9 mouse cellular contexts compared by ENCODE assay signal in genomic region chr9:103302666-103303065, GRCm38 (mm10). TPM values are rescaled to one million over a fixed set of nuclear protein-coding genes. Genes with fewer than 3 reads are reported as not detected.
DNase-seq lines count a peak whose midpoint lies in the region; ATAC-seq lines count a peak whose summit lies in the region.
"Had no signal": no experiment of that assay in that cellular context is flagged by ENCODE, and none has a peak within 500 bp of the region (broad histone marks: within the 10 kb centered on the region; RNA-seq: fewer than 3 reads in every experiment).

No protein-coding gene starts in this region.

- H3K27me3 ChIP-seq in midbrain, embryonic 10.5 days (ENCODE audit: low read depth, poor library complexity, severe bottlenecking) = no peaks in the 10 kb centered on the region
- no peaks in the 10 kb centered on the region for H3K27me3 ChIP-seq in midbrain, embryonic 16.5 days (ENCODE audit: control insufficient read depth, insufficient read depth, low read depth, low read length)
- no peaks in the 10 kb centered on the region for H3K27me3 ChIP-seq in embryonic facial prominence, embryonic 14.5 days (replicated peaks; ENCODE audit: control insufficient read depth, insufficient read depth, low read length)
- H3K27me3 ChIP-seq in limb, embryonic 10.5 days (ENCODE audit: low read depth, poor library complexity, severe bottlenecking) = no peaks in the 10 kb centered on the region
- H3K27me3 ChIP-seq: heart, embryonic 13.5 days had no signal

- ATAC-seq in midbrain, embryonic 16.5 days = no peak
- no peak for ATAC-seq in embryonic facial prominence, embryonic 14.5 days (ENCODE audit: low read depth)

- no peak overlapping the region for H3K4me2 ChIP-seq in midbrain, embryonic 16.5 days (ENCODE audit: low read length)
- H3K4me2 ChIP-seq in embryonic facial prominence, embryonic 14.5 days (ENCODE audit: low read depth, low read length) = no peak overlapping the region
- H3K4me2 ChIP-seq: heart, embryonic 13.5 days had no signal

- no peak overlapping the region for H3K9ac ChIP-seq in midbrain, embryonic 16.5 days (ENCODE audit: low read depth, low read length)
- H3K9ac ChIP-seq in embryonic facial prominence, embryonic 14.5 days (ENCODE audit: low read depth, low read length) = no peak overlapping the region
- H3K9ac ChIP-seq: heart, embryonic 13.5 days had no signal

- WGBS in midbrain, embryonic 10.5 days = 63% methylated on average over 3 of the region's 3 CpGs
- 66% methylated on average over 3 of the region's 3 CpGs for WGBS in midbrain, embryonic 16.5 days
- 55% methylated on average over 3 of the region's 3 CpGs for WGBS in embryonic facial prominence, embryonic 14.5 days
- WGBS in limb, embryonic 10.5 days = 74% methylated on average over 3 of the region's 3 CpGs

- H3K27ac ChIP-seq in midbrain, embryonic 10.5 days (replicated peaks) = no peak overlapping the region
- H3K27ac ChIP-seq in midbrain, embryonic 16.5 days (ENCODE audit: low read length) = no peak overlapping the region
- no peak overlapping the region for H3K27ac ChIP-seq in embryonic facial prominence, embryonic 14.5 days (replicated peaks; ENCODE audit: low read depth, low read length)
- no peak overlapping the region for H3K27ac ChIP-seq in limb, embryonic 10.5 days
- H3K27ac ChIP-seq: heart, embryonic 13.5 days had no signal

- peaks cover 10% of the 10 kb centered on the region for H3K36me3 ChIP-seq in midbrain, embryonic 10.5 days
- no peaks in the 10 kb centered on the region for H3K36me3 ChIP-seq in midbrain, embryonic 16.5 days (ENCODE audit: control insufficient read depth, insufficient read depth, low read length)
- peaks cover 10% of the 10 kb centered on the region; the same call in 1 of the 2 replicates for H3K36me3 ChIP-seq in embryonic facial prominence, embryonic 14.5 days (ENCODE audit: control insufficient read depth, insufficient read depth, low read length)
- peaks cover 8% of the 10 kb centered on the region for H3K36me3 ChIP-seq in limb, embryonic 10.5 days

- H3K4me1 ChIP-seq in midbrain, embryonic 10.5 days = peaks cover 29% of the 10 kb centered on the region
- H3K4me1 ChIP-seq in midbrain, embryonic 16.5 days (ENCODE audit: control insufficient read depth, insufficient read depth, low read length) = peaks cover 13% of the 10 kb centered on the region
- peaks cover 4% of the 10 kb centered on the region; the same call in 1 of the 2 replicates for H3K4me1 ChIP-seq in embryonic facial prominence, embryonic 14.5 days (ENCODE audit: control insufficient read depth, insufficient read depth, low read length)
- H3K4me1 ChIP-seq in limb, embryonic 10.5 days = peaks cover 10% of the 10 kb centered on the region

- no peaks in the 10 kb centered on the region for H3K9me3 ChIP-seq in midbrain, embryonic 10.5 days (replicated peaks)
- H3K9me3 ChIP-seq in midbrain, embryonic 16.5 days (replicated peaks; ENCODE audit: control insufficient read depth, low read length, poor library complexity, severe bottlenecking) = no peaks in the 10 kb centered on the region
- H3K9me3 ChIP-seq in embryonic facial prominence, embryonic 14.5 days (ENCODE audit: control insufficient read depth, low read length) = no peaks in the 10 kb centered on the region
- H3K9me3 ChIP-seq in limb, embryonic 10.5 days (replicated peaks) = no peaks in the 10 kb centered on the region
- H3K9me3 ChIP-seq: heart, embryonic 13.5 days had no signal

- no peak overlapping the region for H3K4me3 ChIP-seq in midbrain, embryonic 10.5 days
- H3K4me3 ChIP-seq in midbrain, embryonic 16.5 days (ENCODE audit: low read depth, low read length) = no peak overlapping the region
- no peak overlapping the region for H3K4me3 ChIP-seq in embryonic facial prominence, embryonic 14.5 days (ENCODE audit: low read depth, low read length)
- no peak overlapping the region for H3K4me3 ChIP-seq in limb, embryonic 10.5 days
- H3K4me3 ChIP-seq: heart, embryonic 13.5 days had no signal

- DNase-seq in midbrain, embryonic 10.5 days (ENCODE audit: low spot score) = peak; percentile 43
- peak; percentile 75 for DNase-seq in adrenal gland, postnatal 14 days
- DNase-seq in embryonic facial prominence, embryonic 14.5 days (ENCODE audit: low spot score) = peak; percentile 65
- peak; percentile 31 for DNase-seq in hindlimb bud, embryonic 11.5 days (ENCODE audit: extremely low spot score, low read depth, low spot score)
- peak; percentile 51 for DNase-seq in limb, embryonic 10.5 days (ENCODE audit: low spot score)
- DNase-seq in natural killer cell, adult 2 months (ENCODE audit: low spot score in 2 of 2) = peak; percentile 31 to 55
- DNase-seq in thymus, postnatal 10 days (ENCODE audit: low spot score in 2 of 2) = peak; percentile 18 to 56

RNA-seq across cellular contexts. Expression of gene 1300017J02Rik, which starts 2.2 kb away (rescaled TPM):
- 3.5 and 4.5 TPM in 2 replicates for polyA plus RNA-seq in midbrain, embryonic 10.5 days (2016; fragmentation: Nextera tagmentation; extraction: Ambion mirVana)
- polyA plus RNA-seq in midbrain, embryonic 16.5 days (2015; fragmentation: Nextera tagmentation; extraction: Ambion mirVana) = 1.3 TPM in 1 of 2 replicates, not detected in the other
- total RNA-seq in adrenal gland, postnatal 14 days (2021) = 3.2 and 39.5 TPM in 2 replicates
- polyA plus RNA-seq in embryonic facial prominence, embryonic 14.5 days (2014; fragmentation: Nextera tagmentation; extraction: Ambion mirVana) = 0.67 and 0.71 TPM in 2 replicates
- polyA plus RNA-seq in limb, embryonic 10.5 days (2016; fragmentation: Nextera tagmentation; extraction: Ambion mirVana) = 3.6 and 4.2 TPM in 2 replicates

RNA-seq across cellular contexts. Expression of gene Topbp1, which starts 2.3 kb away (rescaled TPM):
- polyA plus RNA-seq in midbrain, embryonic 10.5 days (2016; fragmentation: Nextera tagmentation; extraction: Ambion mirVana) = 78.9 and 79.3 TPM in 2 replicates
- polyA plus RNA-seq in midbrain, embryonic 16.5 days (2015; fragmentation: Nextera tagmentation; extraction: Ambion mirVana) = 14.0 and 19.4 TPM in 2 replicates
- total RNA-seq in adrenal gland, postnatal 14 days (2021) = 41.9 and 47.4 TPM in 2 replicates
- polyA plus RNA-seq in embryonic facial prominence, embryonic 14.5 days (2014; fragmentation: Nextera tagmentation; extraction: Ambion mirVana) = 56.5 and 63.2 TPM in 2 replicates
- 87.3 and 90.2 TPM in 2 replicates for polyA plus RNA-seq in limb, embryonic 10.5 days (2016; fragmentation: Nextera tagmentation; extraction: Ambion mirVana)
